Mouse (Mus musculus) lung, adult 2 months (tissue): Measurements from ENCODE around the gene Slc25a11.

Experiments used
- CTCF ChIP-seq: fragments of 200-500 bp; IDR thresholded peaks from 2 replicates; pipeline ENCODE4 v1.5.1; 2011; ENCODE audit warnings: mild to moderate bottlenecking, low read length, control low read depth; ENCODE audit not compliant: insufficient read depth
- POLR2A ChIP-seq: fragments of 200-500 bp; IDR thresholded peaks from 2 replicates; pipeline ENCODE4 v1.6.1; 2011; ENCODE audit warnings: low read depth, mild to moderate bottlenecking, control low read depth, low read length, borderline replicate concordance; ENCODE audit errors: extremely low read depth

DNA sequence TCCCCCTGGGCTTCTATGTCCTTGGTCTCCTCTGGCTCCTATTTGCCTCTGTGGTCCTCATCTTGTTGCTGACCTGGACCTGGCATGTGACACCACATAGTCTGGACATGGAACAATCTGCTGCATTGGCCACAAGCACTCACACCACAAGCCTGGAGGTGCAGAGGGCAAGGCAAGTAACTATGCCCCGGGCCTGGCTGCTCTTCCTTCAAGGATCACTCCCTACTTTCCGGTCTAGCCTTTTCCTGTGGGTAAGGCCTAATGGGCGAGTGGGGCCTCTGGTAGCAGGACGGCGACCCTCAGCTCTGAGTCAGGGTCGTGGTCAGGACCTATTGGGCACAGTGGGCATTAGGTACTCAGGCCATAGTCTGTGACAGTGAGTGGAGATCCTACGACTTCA lies 6.0 kb downstream of the Slc25a11 start:
- TF ChIP-seq POLR2A (no peak), CTCF (no peak)
